Mouse (Mus musculus): ENCODE results near the gene Cetn2. TPM values are rescaled to one million over a fixed set of nuclear protein-coding genes. Genes with fewer than 3 reads are reported as not detected.

Gene Cetn2
- polyA plus RNA-seq (2015; fragmentation: Nextera tagmentation; extraction: Ambion mirVana): 58.4 and 58.8 TPM in 2 replicates

- Histone ChIP-seq H3K4me2 (peak within 1 kb of the TSS; percentile 49), H3K27ac (no peak within 1 kb of the TSS), H3K9ac (peak within 1 kb of the TSS; percentile 39), H3K4me3 (peak within 1 kb of the TSS; percentile 54), H3K27me3 (no peaks in the 10 kb centered on the region), H3K36me3 (no peaks in the 10 kb centered on the region), H3K9me3 (no peaks in the 10 kb centered on the region), H3K4me1 (peaks cover 4% of the 10 kb centered on the region; the same call in 1 of the 2 replicates)
- 19% methylated on average over 35 of the region's 41 CpGs for WGBS
- peak; percentile 93 for ATAC-seq (ENCODE audit: insufficient number of reproducible peaks, low FRiP score, low TSS enrichment, low read depth)
Observed at GRCm38 (mm10) chrX:72917884-72918681, at the start of gene Cetn2, which contains the start of gene Nsdhl. Cetn2 (minus strand) TSS chrX:72918411. Nsdhl (plus strand) TSS chrX:72918557.

- Histone ChIP-seq H3K9ac (no peak overlapping the region), H3K9me3 (no peaks in the 10 kb centered on the region), H3K36me3 (no peaks in the 10 kb centered on the region; the same call in 1 of the 2 replicates), H3K27ac (no peak overlapping the region), H3K27me3 (no peaks in the 10 kb centered on the region; the same call in 1 of the 2 replicates), H3K4me3 (no peak overlapping the region), H3K4me1 (no peaks in the 10 kb centered on the region), H3K4me2 (no peak overlapping the region)
- ATAC-seq (ENCODE audit: insufficient number of reproducible peaks, low FRiP score, low TSS enrichment, low read depth): no peak
- WGBS: 70% methylated on average over 3 of the region's 3 CpGs
Observed at GRCm38 (mm10) chrX:72962743-72963142, 44.5 kb upstream of the Cetn2 start.

GRCm38 (mm10) chrX:72961511-72961910 is 43.3 kb upstream of the Cetn2 start:
- no peak overlapping the region for H3K4me3 ChIP-seq
- H3K36me3 ChIP-seq: peaks cover 2% of the 10 kb centered on the region; the same call in 1 of the 2 replicates
- no peaks in the 10 kb centered on the region for H3K4me1 ChIP-seq
- no peak overlapping the region for H3K9ac ChIP-seq
- H3K27me3 ChIP-seq: no peaks in the 10 kb centered on the region
- no peaks in the 10 kb centered on the region for H3K9me3 ChIP-seq
- no peak for ATAC-seq (ENCODE audit: insufficient number of reproducible peaks, low FRiP score, low TSS enrichment, low read depth)
- no peak overlapping the region for H3K4me2 ChIP-seq
- WGBS: 67% methylated on average over 3 of the region's 3 CpGs
- no peak overlapping the region for H3K27ac ChIP-seq

- no peak overlapping the region for H3K4me2 ChIP-seq
- H3K4me1 ChIP-seq: no peaks in the 10 kb centered on the region
- 85% methylated on average over 4 of the region's 4 CpGs for WGBS
- H3K27ac ChIP-seq: no peak overlapping the region
- no peaks in the 10 kb centered on the region for H3K9me3 ChIP-seq
- ATAC-seq (ENCODE audit: insufficient number of reproducible peaks, low FRiP score, low TSS enrichment, low read depth): no peak
- H3K9ac ChIP-seq: no peak overlapping the region
- H3K36me3 ChIP-seq: peaks cover 2% of the 10 kb centered on the region; the same call in 1 of the 2 replicates
- no peak overlapping the region for H3K4me3 ChIP-seq
- no peaks in the 10 kb centered on the region for H3K27me3 ChIP-seq
Observed at GRCm38 (mm10) chrX:72960431-72960830, 42.2 kb upstream of the Cetn2 start.

DNA sequence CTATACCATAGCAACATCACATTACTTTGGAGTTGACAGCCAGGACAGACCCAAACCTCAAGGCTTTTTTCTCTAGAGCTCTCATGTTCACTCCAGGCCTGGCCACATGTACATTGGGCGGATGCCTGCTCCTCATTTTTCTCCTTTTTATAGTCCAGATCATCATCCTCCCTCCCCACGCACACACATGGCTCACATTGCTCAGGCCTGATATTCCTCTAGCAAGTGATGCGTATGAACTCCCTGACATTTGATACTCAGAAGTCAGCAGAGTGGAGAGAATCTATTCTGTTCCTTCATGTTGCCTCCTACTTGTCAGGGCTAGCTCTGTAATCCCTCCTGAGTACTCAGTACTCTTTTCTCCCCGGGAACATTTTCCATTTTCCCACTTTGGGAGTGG is 38.3 kb upstream of the Cetn2 start:
- ATAC-seq (ENCODE audit: insufficient number of reproducible peaks, low FRiP score, low TSS enrichment, low read depth): no peak
- Histone ChIP-seq H3K4me2 (no peak overlapping the region), H3K4me1 (no peaks in the 10 kb centered on the region), H3K9ac (no peak overlapping the region), H3K27me3 (no peaks in the 10 kb centered on the region), H3K36me3 (peaks cover 2% of the 10 kb centered on the region; the same call in 1 of the 2 replicates), H3K27ac (no peak overlapping the region), H3K4me3 (no peak overlapping the region), H3K9me3 (no peaks in the 10 kb centered on the region)
- 75% methylated on average over 4 of the region's 4 CpGs for WGBS

DNA sequence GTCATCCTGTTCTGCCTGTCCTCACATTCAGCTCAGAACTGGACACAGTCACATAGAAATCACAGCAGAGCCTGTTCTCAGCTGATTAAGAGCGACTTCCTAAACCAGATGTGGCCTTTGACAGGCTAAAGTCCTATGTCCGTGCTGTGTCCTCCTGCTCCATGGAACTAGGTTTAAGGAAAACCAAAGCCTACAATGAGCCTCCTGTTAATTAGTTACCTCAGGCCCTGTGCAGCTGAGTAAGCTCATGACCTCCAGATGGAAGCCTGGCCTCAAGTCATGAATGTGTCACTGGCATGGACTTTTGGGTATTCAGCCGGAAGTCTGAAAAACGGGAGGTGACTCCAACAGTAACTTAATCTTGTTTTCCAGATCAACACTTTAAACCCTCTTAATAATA is 35.3 kb upstream of the Cetn2 start:
- H3K4me2 ChIP-seq: no peak overlapping the region
- no peak overlapping the region for H3K9ac ChIP-seq
- no peak for ATAC-seq (ENCODE audit: insufficient number of reproducible peaks, low FRiP score, low TSS enrichment, low read depth)
- H3K4me3 ChIP-seq: no peak overlapping the region
- no peaks in the 10 kb centered on the region for H3K9me3 ChIP-seq
- no peaks in the 10 kb centered on the region for H3K4me1 ChIP-seq
- no peaks in the 10 kb centered on the region for H3K27me3 ChIP-seq
- 78% methylated on average over 4 of the region's 4 CpGs for WGBS
- H3K36me3 ChIP-seq: peaks cover 2% of the 10 kb centered on the region; the same call in 1 of the 2 replicates
- no peak overlapping the region for H3K27ac ChIP-seq

DNA sequence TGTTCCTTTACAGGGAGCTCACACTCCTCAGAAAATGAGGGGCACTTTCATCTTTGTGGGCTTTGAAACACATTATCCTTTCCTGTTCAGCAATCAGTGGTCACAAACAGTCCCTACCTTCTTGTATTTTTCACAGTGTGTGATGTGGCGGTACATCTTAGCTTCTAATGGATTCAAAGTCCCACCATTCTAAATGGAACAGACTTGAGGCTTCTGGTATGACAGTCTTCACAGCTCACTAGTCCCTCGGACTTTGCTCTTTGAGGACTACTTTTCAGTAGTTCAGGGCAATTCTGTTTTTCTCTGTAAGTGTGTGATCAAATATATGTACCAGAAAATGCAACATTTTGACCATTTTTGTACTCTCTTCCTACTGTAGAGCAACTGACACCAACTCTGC is 3.2 kb upstream of the Cetn2 start:
- no peak for ATAC-seq (ENCODE audit: insufficient number of reproducible peaks, low FRiP score, low TSS enrichment, low read depth)
- peaks cover 4% of the 10 kb centered on the region; the same call in 1 of the 2 replicates for H3K4me1 ChIP-seq
- WGBS: 82% methylated on average over 2 of the region's 2 CpGs
- H3K36me3 ChIP-seq: no peaks in the 10 kb centered on the region
- H3K4me3 ChIP-seq: no peak overlapping the region
- no peaks in the 10 kb centered on the region for H3K9me3 ChIP-seq
- H3K27me3 ChIP-seq: no peaks in the 10 kb centered on the region
- H3K4me2 ChIP-seq: no peak overlapping the region
- H3K9ac ChIP-seq: no peak overlapping the region
- H3K27ac ChIP-seq: no peak overlapping the region

- ATAC-seq (ENCODE audit: insufficient number of reproducible peaks, low FRiP score, low TSS enrichment, low read depth): no peak; the same call in 1 of the 2 replicates
- Histone ChIP-seq H3K4me3 (peak overlapping the region; percentile 54), H3K4me1 (peaks cover 4% of the 10 kb centered on the region; the same call in 1 of the 2 replicates), H3K27me3 (no peaks in the 10 kb centered on the region), H3K4me2 (peak overlapping the region; percentile 47), H3K9me3 (no peaks in the 10 kb centered on the region), H3K9ac (peak overlapping the region; percentile 35), H3K27ac (no peak overlapping the region), H3K36me3 (no peaks in the 10 kb centered on the region)
- 12% methylated on average over 6 of the region's 6 CpGs for WGBS
Observed at GRCm38 (mm10) chrX:72918682-72919059, 460 bp upstream of the Cetn2 start.

- no peak overlapping the region for H3K27ac ChIP-seq
- no peaks in the 10 kb centered on the region for H3K9me3 ChIP-seq
- 83% methylated on average over 1 of the region's 1 CpGs for WGBS
- no peak overlapping the region for H3K9ac ChIP-seq
- no peak overlapping the region for H3K4me2 ChIP-seq
- H3K27me3 ChIP-seq: no peaks in the 10 kb centered on the region
- no peaks in the 10 kb centered on the region for H3K4me1 ChIP-seq
- ATAC-seq (ENCODE audit: insufficient number of reproducible peaks, low FRiP score, low TSS enrichment, low read depth): no peak
- no peak overlapping the region for H3K4me3 ChIP-seq
- H3K36me3 ChIP-seq: no peaks in the 10 kb centered on the region
Observed at GRCm38 (mm10) chrX:72911611-72912010, 6.6 kb downstream of the Cetn2 start.

- Histone ChIP-seq H3K4me2 (no peak overlapping the region), H3K4me1 (no peaks in the 10 kb centered on the region), H3K27ac (no peak overlapping the region), H3K36me3 (no peaks in the 10 kb centered on the region), H3K9ac (no peak overlapping the region), H3K27me3 (no peaks in the 10 kb centered on the region), H3K4me3 (no peak overlapping the region), H3K9me3 (no peaks in the 10 kb centered on the region)
- WGBS: 23% methylated on average over 2 of the region's 2 CpGs
- ATAC-seq (ENCODE audit: insufficient number of reproducible peaks, low FRiP score, low TSS enrichment, low read depth): no peak
Observed at GRCm38 (mm10) chrX:72908404-72908741, 9.8 kb downstream of the Cetn2 start.

DNA sequence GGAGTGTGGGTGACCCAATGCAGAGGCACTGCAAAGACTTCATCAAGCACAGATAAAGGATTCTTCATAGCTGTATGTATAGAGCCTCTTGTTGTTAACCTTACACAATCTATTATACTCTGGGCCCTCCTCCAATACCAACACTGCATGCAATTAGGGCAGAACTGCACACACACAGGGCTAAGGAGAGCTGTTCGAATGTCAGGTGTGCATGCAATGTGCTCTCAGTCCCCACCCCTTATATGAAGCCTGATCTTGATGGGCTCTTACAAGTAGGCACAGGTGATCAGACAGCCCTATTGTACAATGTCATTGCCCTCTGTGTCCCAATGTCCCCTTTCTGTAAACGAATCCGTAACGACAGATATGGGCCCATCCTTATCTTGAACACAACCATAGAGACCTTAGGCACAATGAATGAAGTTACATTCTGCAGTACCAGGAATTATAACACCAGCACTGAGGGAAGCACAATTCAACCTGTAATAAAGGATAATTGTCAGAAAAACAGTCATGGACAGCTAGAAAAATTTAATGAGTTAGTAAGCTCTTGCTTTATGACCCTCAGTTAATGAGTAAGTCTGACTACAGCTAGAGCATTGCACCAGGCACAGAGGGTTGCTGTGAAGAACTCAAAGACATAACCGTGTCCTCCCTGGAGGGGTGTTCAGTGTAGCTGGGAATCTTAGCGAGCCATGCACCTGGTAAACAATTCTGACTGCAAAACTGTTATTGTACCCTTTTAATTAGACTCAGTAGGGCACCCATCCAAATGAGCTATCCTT is 10.4 kb downstream of the Cetn2 start:
- no peak overlapping the region for H3K27ac ChIP-seq
- H3K27me3 ChIP-seq: no peaks in the 10 kb centered on the region
- no peak overlapping the region for H3K4me3 ChIP-seq
- no peaks in the 10 kb centered on the region for H3K9me3 ChIP-seq
- no peak overlapping the region for H3K9ac ChIP-seq
- no peaks in the 10 kb centered on the region for H3K4me1 ChIP-seq
- WGBS: 70% methylated on average over 6 of the region's 6 CpGs
- no peak overlapping the region for H3K4me2 ChIP-seq
- no peaks in the 10 kb centered on the region for H3K36me3 ChIP-seq
- no peak for ATAC-seq (ENCODE audit: insufficient number of reproducible peaks, low FRiP score, low TSS enrichment, low read depth)

- H3K4me1 ChIP-seq: no peaks in the 10 kb centered on the region
- ATAC-seq (ENCODE audit: insufficient number of reproducible peaks, low FRiP score, low TSS enrichment, low read depth): no peak
- no peak overlapping the region for H3K27ac ChIP-seq
- no peaks in the 10 kb centered on the region for H3K27me3 ChIP-seq
- H3K9ac ChIP-seq: no peak overlapping the region
- no peak overlapping the region for H3K4me2 ChIP-seq
- no peaks in the 10 kb centered on the region for H3K9me3 ChIP-seq
- no peak overlapping the region for H3K4me3 ChIP-seq
- 42% methylated on average over 1 of the region's 1 CpGs for WGBS
- no peaks in the 10 kb centered on the region for H3K36me3 ChIP-seq
Observed at GRCm38 (mm10) chrX:72902530-72902929, 15.7 kb downstream of the Cetn2 start.

All from limb, embryonic 15.5 days (tissue).